Mouse (Mus musculus) stomach, postnatal 0 days (tissue): ENCODE measurements at regions not wholly inside any gene's neighbourhood (a gene's known extent, or its start where the extent isn't known, plus 50 kb on each side); places are given as distances from the start of the nearest gene placed in this dataset.

Source experiments
- ATAC-seq: fragments of 200-750 bp; cut with Nextera tagmentation; 2 replicates; pipeline ENCODE4 v1.8.0; 2017; ENCODE audit not compliant: low FRiP score, low TSS enrichment
- DNase-seq: peaks from one replicate; pipeline ENCODE4 v3.0.0-alpha.2; 2016; ENCODE audit warnings: low spot score
- H3K27ac ChIP-seq: fragments of 300-500 bp; sonication (generic); replicated peaks from 2 replicates; pipeline ENCODE4 v1.5.1; 2014; ENCODE audit warnings: mild to moderate bottlenecking, control low read depth
- H3K27me3 ChIP-seq: fragments of 300-500 bp; sonication (generic); 2 replicates; pipeline ENCODE4 v1.6.1; 2014; ENCODE audit warnings: low read length; ENCODE audit not compliant: control insufficient read depth, insufficient read depth
- H3K36me3 ChIP-seq: fragments of 300-500 bp; sonication (generic); 2 replicates; pipeline ENCODE4 v1.6.1; 2014; ENCODE audit warnings: low read length, mixed read lengths; ENCODE audit not compliant: control insufficient read depth, insufficient read depth
- H3K4me1 ChIP-seq: fragments of 300-500 bp; sonication (generic); replicated peaks from 2 replicates; pipeline ENCODE4 v1.6.1; 2014; ENCODE audit warnings: antibody characterized with exemption; ENCODE audit not compliant: control insufficient read depth, insufficient read depth
- H3K4me2 ChIP-seq: fragments of 300-500 bp; sonication (generic); replicated peaks from 2 replicates; pipeline ENCODE4 v1.6.1; 2014; ENCODE audit warnings: low read depth, mild to moderate bottlenecking, control low read depth, moderate library complexity
- H3K4me3 ChIP-seq: fragments of 300-500 bp; sonication (generic); 2 replicates; pipeline ENCODE4 v1.5.1; 2014; ENCODE audit warnings: low read depth, low read length, control low read depth
- H3K9ac ChIP-seq: fragments of 300-500 bp; sonication (generic); 2 replicates; pipeline ENCODE4 v1.6.1; 2014; ENCODE audit warnings: mild to moderate bottlenecking, low read length, control low read depth, mixed read lengths
- H3K9me3 ChIP-seq: fragments of 300-500 bp; sonication (generic); 2 replicates; pipeline ENCODE4 v1.6.1; 2016; ENCODE audit warnings: low read length; ENCODE audit not compliant: control insufficient read depth
- CTCF ChIP-seq: IDR thresholded peaks from 2 replicates; pipeline ENCODE4 v1.5.1; 2016; ENCODE audit warnings: antibody characterized with exemption, low read depth, mild to moderate bottlenecking, moderate library complexity
- EP300 ChIP-seq: optimal IDR thresholded peaks from 2 replicates; pipeline ENCODE3; 2016; ENCODE audit warnings: antibody characterized with exemption
- WGBS: fragments of 180-500 bp; shearing (Covaris S2); extraction: QIAGEN DNeasy Blood & Tissue Kit; methylation state at CpG from one replicate; pipeline ENCODE4 v1.1.7; 2014; 5-methylcytosine and 5-hydroxymethylcytosine counted together

GRCm38 (mm10) chr7:90066275-90066674 lies 63.7 kb upstream of the Picalm start:
- Histone ChIP-seq H3K27me3 (no peaks in the 10 kb centered on the region), H3K4me3 (no peak overlapping the region), H3K4me2 (no peak overlapping the region), H3K27ac (no peak overlapping the region), H3K36me3 (no peaks in the 10 kb centered on the region), H3K9ac (no peak overlapping the region), H3K4me1 (no peaks in the 10 kb centered on the region), H3K9me3 (no peaks in the 10 kb centered on the region)
- 80% methylated on average over 5 of the region's 5 CpGs for WGBS
- ATAC-seq (no peak), DNase-seq (no peak)
- TF ChIP-seq EP300 (no peak), CTCF (no peak)

- 85% methylated on average over 3 of the region's 3 CpGs for WGBS
- Histone ChIP-seq H3K4me3 (no peak overlapping the region), H3K9ac (no peak overlapping the region), H3K4me1 (no peaks in the 10 kb centered on the region), H3K27ac (no peak overlapping the region), H3K4me2 (no peak overlapping the region), H3K9me3 (no peaks in the 10 kb centered on the region), H3K36me3 (no peaks in the 10 kb centered on the region), H3K27me3 (no peaks in the 10 kb centered on the region)
- TF ChIP-seq CTCF: no peak
- no peak for TF ChIP-seq EP300
- DNase-seq (no peak), ATAC-seq (no peak)
These were observed 61.9 kb upstream of the Picalm start for GRCm38 (mm10) chr7:90067961-90068665.

GRCm38 (mm10) chr7:90070267-90070666 lies 59.7 kb upstream of the Picalm start:
- TF ChIP-seq CTCF (no peak), EP300 (no peak)
- Histone ChIP-seq H3K9me3 (no peaks in the 10 kb centered on the region), H3K27ac (no peak overlapping the region), H3K36me3 (no peaks in the 10 kb centered on the region), H3K4me3 (no peak overlapping the region), H3K9ac (no peak overlapping the region), H3K4me1 (no peaks in the 10 kb centered on the region), H3K27me3 (no peaks in the 10 kb centered on the region), H3K4me2 (no peak overlapping the region)
- WGBS: 85% methylated on average over 7 of the region's 7 CpGs
- DNase-seq (no peak), ATAC-seq (no peak)

- Histone ChIP-seq H3K27me3 (no peaks in the 10 kb centered on the region), H3K36me3 (no peaks in the 10 kb centered on the region), H3K9me3 (no peaks in the 10 kb centered on the region), H3K4me1 (no peaks in the 10 kb centered on the region), H3K9ac (no peak overlapping the region), H3K27ac (no peak overlapping the region), H3K4me2 (no peak overlapping the region), H3K4me3 (no peak overlapping the region)
- WGBS: 72% methylated on average over 5 of the region's 5 CpGs
- DNase-seq (no peak), ATAC-seq (no peak)
- TF ChIP-seq EP300: no peak
- TF ChIP-seq CTCF: no peak
These were observed 56.1 kb upstream of the Picalm start for GRCm38 (mm10) chr7:90073865-90074264.

- Histone ChIP-seq H3K9ac (no peak overlapping the region), H3K4me1 (no peaks in the 10 kb centered on the region), H3K27me3 (no peaks in the 10 kb centered on the region), H3K36me3 (no peaks in the 10 kb centered on the region), H3K4me3 (no peak overlapping the region), H3K27ac (no peak overlapping the region), H3K9me3 (no peaks in the 10 kb centered on the region), H3K4me2 (no peak overlapping the region)
- WGBS: 83% methylated on average over 2 of the region's 2 CpGs
- TF ChIP-seq EP300 (no peak), CTCF (no peak)
- DNase-seq: no peak
- ATAC-seq: no peak
These were observed 55.4 kb upstream of the Picalm start for GRCm38 (mm10) chr7:90074592-90074991.

- no peaks in the 10 kb centered on the region for H3K36me3 ChIP-seq
- no peak overlapping the region for H3K4me2 ChIP-seq
- H3K4me3 ChIP-seq: no peak overlapping the region
- H3K9me3 ChIP-seq: no peaks in the 10 kb centered on the region
- ATAC-seq (no peak), DNase-seq (no peak)
- no peaks in the 10 kb centered on the region for H3K4me1 ChIP-seq
- WGBS: 91% methylated on average over 2 of the region's 2 CpGs
- H3K27me3 ChIP-seq: no peaks in the 10 kb centered on the region
- H3K9ac ChIP-seq: no peak overlapping the region
- TF ChIP-seq EP300: no peak
- TF ChIP-seq CTCF: no peak
- H3K27ac ChIP-seq: no peak overlapping the region
These were observed 52.4 kb upstream of the Picalm start for GRCm38 (mm10) chr7:90077565-90077964.
